Mouse (Mus musculus) midbrain, embryonic 15.5 days (tissue): ENCODE results near the gene Atf5. TPM values are rescaled to one million over a fixed set of nuclear protein-coding genes. Genes with fewer than 3 reads are reported as not detected.

Source experiments
- ATAC-seq: fragments of 200-750 bp; cut with Nextera tagmentation; replicated peaks from 2 replicates; pipeline ENCODE4 v1.8.0; 2017; ENCODE audit warnings: moderate TSS enrichment
- H3K27ac ChIP-seq: fragments of 300-500 bp; sonication (generic); 2 replicates; pipeline ENCODE4 v1.5.1; 2015; ENCODE audit warnings: mild to moderate bottlenecking, inconsistent platforms
- H3K27me3 ChIP-seq: fragments of 300-500 bp; sonication (generic); replicated peaks from 2 replicates; pipeline ENCODE4 v1.6.1; 2015; ENCODE audit warnings: inconsistent platforms
- H3K36me3 ChIP-seq: fragments of 300-500 bp; sonication (generic); replicated peaks from 2 replicates; pipeline ENCODE4 v1.6.1; 2015; ENCODE audit warnings: inconsistent platforms
- H3K4me1 ChIP-seq: fragments of 300-500 bp; sonication (generic); 2 replicates; pipeline ENCODE4 v1.6.1; 2015; ENCODE audit warnings: inconsistent platforms
- H3K4me2 ChIP-seq: fragments of 300-500 bp; sonication (generic); 2 replicates; pipeline ENCODE4 v1.6.1; 2015; ENCODE audit warnings: inconsistent platforms, mild to moderate bottlenecking, moderate library complexity
- H3K4me3 ChIP-seq: fragments of 300-500 bp; sonication (generic); 2 replicates; pipeline ENCODE4 v1.5.1; 2015; ENCODE audit warnings: mild to moderate bottlenecking, inconsistent platforms
- H3K9ac ChIP-seq: fragments of 300-500 bp; sonication (generic); 2 replicates; pipeline ENCODE4 v1.6.1; 2015; ENCODE audit warnings: mild to moderate bottlenecking, inconsistent platforms
- H3K9me3 ChIP-seq: fragments of 300-500 bp; sonication (generic); 2 replicates; pipeline ENCODE4 v1.6.1; 2016; ENCODE audit warnings: inconsistent platforms
- WGBS: fragments of 180-500 bp; shearing (Covaris S2); methylation state at CpG from one replicate; pipeline ENCODE4 v1.1.7; 2015; ENCODE audit warnings: mixed read lengths; 5-methylcytosine and 5-hydroxymethylcytosine counted together
- polyA plus RNA-seq: library from polyadenylated mRNA; unstranded; fragments of >200 nt; fragmentation: Nextera tagmentation; extraction: Ambion mirVana; gene quantifications from 2 replicates; pipeline ENCODE4 v1.2.1, GENCODE M21; 2015

The Atf5 gene
- polyA plus RNA-seq, 1 experiment from 2014 or later = 2.8 TPM

DNA sequence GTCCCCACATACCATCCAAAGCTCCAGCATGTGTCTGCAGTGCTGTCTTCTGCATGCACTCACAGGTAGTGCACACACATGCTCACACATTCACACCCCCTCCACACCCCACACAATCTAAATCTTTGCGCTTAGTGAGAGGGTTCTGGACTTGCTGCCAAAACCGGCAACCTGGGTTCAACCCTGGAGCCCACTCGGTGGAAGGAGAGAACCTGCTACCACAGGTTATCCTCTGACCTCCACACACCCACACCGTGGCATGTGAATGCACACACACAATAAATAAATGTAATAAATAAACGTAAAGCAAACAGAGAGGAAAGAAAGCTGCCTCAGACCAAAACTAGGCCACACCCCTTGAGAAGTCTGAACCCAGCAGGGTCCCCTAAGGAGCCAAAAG lies 31.3 kb upstream of the Atf5 start:
- ATAC-seq = no peak

DNA sequence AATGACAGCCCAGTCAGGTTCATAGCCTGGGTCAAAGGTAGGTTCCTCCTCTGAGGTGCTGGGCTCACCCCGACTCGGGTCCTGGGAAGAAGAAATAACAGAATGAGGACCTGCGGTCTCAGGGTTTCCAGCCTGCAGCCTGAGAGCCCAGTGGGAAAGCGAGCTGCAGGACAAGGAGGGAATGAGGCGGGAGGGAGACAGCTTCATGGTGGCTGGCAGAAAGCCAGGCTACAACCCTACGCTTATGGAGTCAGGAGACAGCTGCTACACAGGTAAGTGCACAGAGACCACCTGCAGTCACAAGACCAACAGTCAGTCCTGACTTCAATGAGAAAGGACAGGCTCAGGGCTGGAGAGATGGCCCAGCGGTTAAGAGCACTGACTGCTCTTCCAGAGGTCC lies 30.3 kb upstream of the Atf5 start:
- H3K36me3 ChIP-seq = peaks cover 38% of the 10 kb centered on the region; the same call in 1 of the 2 replicates
- ATAC-seq = no peak
- no peak overlapping the region for H3K9ac ChIP-seq
- WGBS = 94% methylated on average over 7 of the region's 7 CpGs
- H3K4me3 ChIP-seq = no peak overlapping the region
- H3K27me3 ChIP-seq = peaks cover 2% of the 10 kb centered on the region
- H3K4me1 ChIP-seq = peaks cover 35% of the 10 kb centered on the region
- no peak overlapping the region for H3K27ac ChIP-seq
- no peak overlapping the region for H3K4me2 ChIP-seq
- no peaks in the 10 kb centered on the region for H3K9me3 ChIP-seq

More for the DNA sequence above, 31.3 kb upstream of the Atf5 start:
- 80% methylated on average over 5 of the region's 5 CpGs for WGBS
- H3K9me3 ChIP-seq = no peaks in the 10 kb centered on the region
- peak overlapping the region; percentile 86 for H3K4me3 ChIP-seq
- H3K4me2 ChIP-seq = peak overlapping the region; percentile 70
- peaks cover 35% of the 10 kb centered on the region for H3K4me1 ChIP-seq
- peaks cover 33% of the 10 kb centered on the region for H3K36me3 ChIP-seq
- no peaks in the 10 kb centered on the region for H3K27me3 ChIP-seq
- peak overlapping the region; percentile 38 for H3K9ac ChIP-seq
- peak overlapping the region; percentile 99; the same call in 1 of the 2 replicates for H3K27ac ChIP-seq

DNA sequence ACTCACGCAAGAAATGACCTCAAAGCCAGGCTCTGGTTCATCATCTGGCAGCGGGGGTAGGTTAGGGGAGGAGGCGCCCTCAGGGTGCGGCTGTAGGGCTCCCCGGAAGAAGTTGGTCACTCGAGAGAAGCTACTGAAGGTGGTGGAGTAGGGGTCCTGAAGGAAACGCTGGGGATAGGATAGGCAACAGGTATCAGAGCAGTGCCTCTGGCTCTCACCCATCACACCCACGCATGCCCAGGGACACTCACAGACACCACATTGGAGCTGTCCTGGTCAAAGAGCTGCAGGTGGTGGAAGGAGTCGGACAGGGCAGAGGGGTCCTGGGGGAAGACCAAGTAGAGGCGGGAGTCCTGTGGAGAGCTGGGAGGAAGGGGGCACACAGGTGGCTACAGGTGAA lies 28.5 kb upstream of the Atf5 start:
- peaks cover 23% of the 10 kb centered on the region for H3K4me1 ChIP-seq
- H3K27me3 ChIP-seq = peaks cover 18% of the 10 kb centered on the region
- 96% methylated on average over 10 of the region's 10 CpGs for WGBS
- no peak overlapping the region for H3K4me3 ChIP-seq
- ATAC-seq = no peak
- no peak overlapping the region for H3K4me2 ChIP-seq
- H3K27ac ChIP-seq = no peak overlapping the region
- H3K9me3 ChIP-seq = no peaks in the 10 kb centered on the region
- H3K36me3 ChIP-seq = peaks cover 48% of the 10 kb centered on the region; the same call in 1 of the 2 replicates
- H3K9ac ChIP-seq = no peak overlapping the region

DNA sequence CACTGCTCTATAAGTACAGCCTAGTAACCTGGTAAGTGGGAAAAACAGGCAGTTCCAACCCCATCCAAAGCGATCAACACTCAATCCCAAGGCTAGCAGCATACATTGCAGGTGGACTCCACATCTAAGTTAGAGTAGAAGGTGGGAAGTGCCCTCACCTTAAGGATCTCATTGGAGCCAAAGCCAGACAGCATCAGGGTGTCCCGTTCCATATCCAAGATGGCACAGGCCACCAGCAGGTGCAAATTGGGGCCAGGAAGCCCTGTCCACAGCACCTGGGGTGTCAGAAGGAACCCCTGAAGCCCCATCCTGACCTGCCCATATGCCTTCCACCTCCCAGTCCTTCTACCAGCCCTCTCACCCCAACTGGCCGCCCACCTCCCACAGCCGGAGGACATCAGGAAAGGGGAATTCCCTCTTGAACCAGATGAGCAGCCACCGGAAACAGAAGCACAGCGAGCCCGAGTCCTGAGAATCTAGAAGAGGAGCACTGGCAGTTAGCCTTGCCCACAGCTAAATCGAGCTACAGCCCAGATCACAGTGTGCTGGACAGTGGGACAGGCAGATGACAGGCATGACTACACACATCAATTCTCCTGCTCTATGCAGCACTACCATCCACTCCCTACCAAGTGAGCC lies 25.5 kb upstream of the Atf5 start:
- H3K9ac ChIP-seq = no peak overlapping the region
- WGBS = 93% methylated on average over 8 of the region's 8 CpGs
- peaks cover 48% of the 10 kb centered on the region; the same call in 1 of the 2 replicates for H3K36me3 ChIP-seq
- H3K27me3 ChIP-seq = peaks cover 22% of the 10 kb centered on the region
- peaks cover 20% of the 10 kb centered on the region for H3K4me1 ChIP-seq
- H3K4me2 ChIP-seq = no peak overlapping the region
- H3K9me3 ChIP-seq = no peaks in the 10 kb centered on the region
- no peak for ATAC-seq
- H3K27ac ChIP-seq = no peak overlapping the region
- H3K4me3 ChIP-seq = no peak overlapping the region

DNA sequence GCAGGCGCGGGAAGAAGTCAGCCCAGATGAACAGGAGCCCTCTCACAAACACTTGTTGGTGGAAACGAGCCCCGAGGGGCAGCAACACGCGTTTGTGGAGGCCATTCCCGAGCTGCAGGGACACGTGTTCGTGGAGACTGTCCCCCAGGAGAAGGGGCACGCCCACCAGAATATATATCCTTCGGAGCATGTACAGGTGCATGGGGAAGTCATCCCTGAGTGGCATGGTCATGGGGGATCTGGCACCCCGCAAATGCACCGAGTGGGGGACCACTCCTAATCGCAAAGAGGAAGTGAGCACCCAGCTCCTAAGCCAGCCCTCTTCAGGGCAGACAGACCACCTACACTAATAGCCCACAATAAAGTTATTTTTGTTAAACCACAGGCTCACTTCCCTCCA lies 24.0 kb upstream of the Atf5 start:
- no peak for ATAC-seq
- Histone ChIP-seq H3K9me3 (no peaks in the 10 kb centered on the region), H3K9ac (peak overlapping the region; percentile 38; the same call in 1 of the 2 replicates), H3K27ac (no peak overlapping the region), H3K36me3 (peaks cover 40% of the 10 kb centered on the region; the same call in 1 of the 2 replicates), H3K27me3 (peaks cover 22% of the 10 kb centered on the region), H3K4me2 (0 out of 2 replicates have a peak overlapping the region, but pooled peaks have one; percentile 50), H3K4me1 (peaks cover 14% of the 10 kb centered on the region), H3K4me3 (peak overlapping the region; percentile 28; the same call in 1 of the 2 replicates)
- WGBS = 59% methylated on average over 14 of the region's 14 CpGs

DNA sequence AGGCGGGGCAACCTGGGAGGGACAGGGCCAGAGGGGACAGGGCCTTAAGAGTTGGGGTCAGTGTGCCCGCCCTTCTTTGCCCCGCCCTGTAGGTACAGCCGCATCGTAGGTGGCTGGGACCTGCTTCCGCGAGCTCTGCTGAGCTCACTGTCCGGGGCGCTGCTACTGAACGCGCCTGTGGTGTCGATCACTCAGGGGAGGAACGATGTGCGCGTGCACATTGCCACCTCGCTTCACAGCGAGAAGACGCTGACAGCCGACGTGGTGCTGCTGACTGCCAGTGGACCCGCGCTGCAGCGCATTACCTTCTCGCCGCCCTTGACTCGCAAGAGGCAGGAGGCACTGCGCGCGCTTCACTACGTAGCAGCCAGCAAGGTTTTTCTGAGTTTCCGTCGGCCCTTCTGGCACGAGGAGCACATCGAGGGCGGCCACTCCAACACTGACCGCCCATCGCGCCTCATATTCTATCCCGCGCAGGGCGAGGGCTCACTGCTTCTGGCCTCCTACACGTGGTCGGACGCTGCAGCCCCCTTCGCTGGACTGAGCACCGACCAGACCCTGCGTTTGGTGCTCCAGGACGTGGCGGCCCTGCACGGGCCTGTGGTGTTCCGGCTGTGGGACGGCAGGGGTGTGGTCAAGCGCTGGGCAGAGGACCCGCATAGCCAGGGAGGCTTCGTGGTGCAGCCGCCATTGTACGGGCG lies 23.2 kb upstream of the Atf5 start:
- Histone ChIP-seq H3K27me3 (peaks cover 22% of the 10 kb centered on the region), H3K36me3 (peaks cover 33% of the 10 kb centered on the region; the same call in 1 of the 2 replicates), H3K27ac (no peak overlapping the region), H3K4me3 (peak overlapping the region; percentile 28), H3K9me3 (no peaks in the 10 kb centered on the region), H3K4me1 (peaks cover 14% of the 10 kb centered on the region), H3K4me2 (peak overlapping the region; percentile 50), H3K9ac (peak overlapping the region; percentile 38)
- 1% methylated on average over 56 of the region's 58 CpGs for WGBS
- ATAC-seq = peak; percentile 57

DNA sequence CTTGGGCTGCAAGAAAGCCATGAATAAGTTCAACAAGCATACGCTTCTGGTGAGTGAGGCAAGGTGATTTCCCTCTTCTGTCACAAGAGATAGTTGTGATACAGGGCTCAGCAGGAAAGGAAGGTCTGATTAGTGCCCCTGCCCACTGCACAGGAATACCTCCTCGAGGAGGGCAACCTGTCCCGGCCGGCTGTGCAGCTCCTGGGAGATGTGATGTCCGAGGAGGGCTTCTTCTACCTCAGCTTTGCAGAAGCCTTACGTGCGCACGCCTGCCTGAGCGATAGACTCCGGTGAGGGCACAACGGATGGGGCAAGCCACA lies 22.7 kb upstream of the Atf5 start:
- ATAC-seq = no peak
- peaks cover 22% of the 10 kb centered on the region for H3K27me3 ChIP-seq
- peak overlapping the region; percentile 28 for H3K4me3 ChIP-seq
- 32% methylated on average over 11 of the region's 11 CpGs for WGBS
- H3K36me3 ChIP-seq = peaks cover 27% of the 10 kb centered on the region; the same call in 1 of the 2 replicates
- H3K9me3 ChIP-seq = no peaks in the 10 kb centered on the region
- peak overlapping the region; percentile 50 for H3K4me2 ChIP-seq
- H3K27ac ChIP-seq = no peak overlapping the region
- H3K9ac ChIP-seq = peak overlapping the region; percentile 38
- H3K4me1 ChIP-seq = peaks cover 14% of the 10 kb centered on the region

DNA sequence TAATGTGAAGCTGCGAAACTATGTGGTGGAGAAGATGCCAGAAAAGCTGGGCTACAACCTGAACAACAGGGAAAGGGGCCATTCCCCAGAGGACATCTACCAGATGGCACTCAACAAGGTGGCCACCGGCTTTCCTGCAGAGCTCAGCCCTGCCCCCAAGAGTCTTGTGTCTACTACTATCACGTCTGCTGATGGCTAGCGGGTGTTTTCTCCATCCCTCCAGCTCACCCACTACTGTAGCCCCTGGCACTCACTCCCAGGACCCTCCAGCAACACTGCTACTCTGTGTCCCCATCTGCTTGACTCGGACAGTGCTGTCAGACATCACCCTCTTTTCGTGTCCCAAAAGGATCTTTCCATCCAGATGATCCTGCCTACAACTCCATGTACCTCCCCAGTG lies 21.6 kb upstream of the Atf5 start:
- no peak for ATAC-seq
- H3K4me2 ChIP-seq = no peak overlapping the region

DNA sequence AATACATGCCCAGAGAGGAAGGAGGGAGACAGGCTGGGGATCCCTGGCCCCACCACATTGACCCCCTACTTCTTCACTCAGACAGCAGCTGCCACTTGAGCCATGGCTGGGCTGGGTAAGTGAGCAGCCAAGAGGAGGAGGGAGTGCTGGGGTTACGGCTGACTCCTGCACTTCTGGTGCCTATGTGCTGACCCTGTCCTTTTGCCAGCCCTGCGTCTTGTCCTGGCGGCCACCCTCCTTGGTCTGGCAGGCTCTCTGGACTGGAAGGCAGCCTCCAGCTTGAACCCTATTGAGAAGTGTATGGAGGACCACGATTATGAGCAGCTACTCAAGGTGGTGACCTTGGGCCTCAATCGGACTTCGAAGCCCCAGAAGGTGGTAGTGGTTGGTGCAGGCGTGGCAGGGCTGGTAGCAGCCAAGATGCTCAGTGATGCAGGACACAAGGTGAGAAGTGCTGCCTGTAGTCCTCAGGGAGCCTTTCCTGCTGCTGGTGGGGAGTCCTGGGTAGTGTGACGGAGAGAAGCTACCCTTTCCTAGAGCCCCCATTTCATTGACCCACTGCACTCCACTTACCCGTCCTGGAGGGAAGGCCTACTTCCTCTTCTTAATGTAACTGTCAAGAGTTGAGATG lies 20.1 kb upstream of the Atf5 start:
- peaks cover 14% of the 10 kb centered on the region; the same call in 1 of the 2 replicates for H3K36me3 ChIP-seq
- H3K27ac ChIP-seq = no peak overlapping the region
- H3K4me3 ChIP-seq = no peak overlapping the region
- H3K4me1 ChIP-seq = peaks cover 14% of the 10 kb centered on the region
- no peak overlapping the region for H3K4me2 ChIP-seq
- no peaks in the 10 kb centered on the region for H3K9me3 ChIP-seq
- ATAC-seq = no peak
- H3K9ac ChIP-seq = no peak overlapping the region
- WGBS = 85% methylated on average over 9 of the region's 9 CpGs
- peaks cover 17% of the 10 kb centered on the region for H3K27me3 ChIP-seq

More for the DNA sequence above, 21.6 kb upstream of the Atf5 start:
- H3K9ac ChIP-seq = no peak overlapping the region
- H3K36me3 ChIP-seq = peaks cover 21% of the 10 kb centered on the region; the same call in 1 of the 2 replicates
- peaks cover 14% of the 10 kb centered on the region for H3K4me1 ChIP-seq
- 85% methylated on average over 6 of the region's 6 CpGs for WGBS
- no peak overlapping the region for H3K4me3 ChIP-seq
- H3K27me3 ChIP-seq = peaks cover 22% of the 10 kb centered on the region
- no peak overlapping the region for H3K27ac ChIP-seq
- no peaks in the 10 kb centered on the region for H3K9me3 ChIP-seq

DNA sequence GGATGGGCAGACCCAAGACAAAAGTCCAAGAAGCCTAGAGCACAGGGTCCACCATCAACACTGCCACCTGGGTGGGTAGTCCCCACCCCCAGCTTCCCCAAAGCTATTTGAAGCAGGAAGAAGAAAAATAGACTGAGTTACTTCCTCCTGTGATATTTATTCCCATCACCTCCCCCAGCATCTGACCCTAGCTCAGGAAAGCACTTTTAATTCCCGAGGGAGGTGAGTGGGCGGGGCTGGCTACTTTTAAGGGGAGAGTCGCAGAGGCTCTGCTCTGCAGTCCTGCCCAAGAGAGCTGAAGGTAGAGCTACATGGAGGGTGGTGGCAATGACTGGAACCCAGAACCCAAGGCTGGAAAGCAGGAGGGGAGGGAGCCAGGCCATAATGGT lies 19.6 kb upstream of the Atf5 start:
- H3K9ac ChIP-seq = no peak overlapping the region
- H3K4me2 ChIP-seq = no peak overlapping the region
- peaks cover 13% of the 10 kb centered on the region for H3K27me3 ChIP-seq
- H3K9me3 ChIP-seq = no peaks in the 10 kb centered on the region
- H3K36me3 ChIP-seq = peaks cover 18% of the 10 kb centered on the region
- ATAC-seq = no peak
- H3K4me1 ChIP-seq = peaks cover 14% of the 10 kb centered on the region
- no peak overlapping the region for H3K4me3 ChIP-seq
- WGBS = 63% methylated on average over 3 of the region's 3 CpGs
- no peak overlapping the region for H3K27ac ChIP-seq

DNA sequence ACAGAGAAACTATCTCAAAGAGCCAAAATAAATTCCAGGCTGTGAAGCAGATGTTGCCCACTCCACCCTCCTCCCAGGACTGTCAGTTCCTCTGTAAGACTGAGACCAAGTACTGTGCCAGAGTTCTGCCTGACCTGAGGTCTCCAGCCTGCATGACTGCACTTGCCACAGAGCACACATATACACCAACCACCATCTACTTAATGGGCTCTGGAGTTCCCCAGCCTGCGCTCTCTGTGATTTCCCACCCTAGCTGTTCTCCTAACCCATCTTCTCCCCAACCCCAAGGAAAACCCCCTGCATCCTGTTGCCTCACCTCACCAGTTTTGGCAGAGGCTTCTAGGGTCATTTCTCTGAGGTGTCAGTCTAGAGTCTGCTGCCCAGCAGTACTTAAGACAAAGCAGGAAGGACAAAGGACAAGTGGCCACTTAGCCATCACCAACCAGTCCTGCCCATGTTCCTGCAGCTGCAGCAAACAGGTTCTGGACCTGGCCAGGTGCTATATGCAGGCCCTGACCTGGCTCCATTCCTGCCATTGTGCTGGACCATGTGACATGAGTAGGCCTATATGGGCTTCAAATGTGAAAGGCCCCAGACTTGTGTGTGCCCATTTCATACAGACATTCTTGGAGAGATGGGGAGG lies 19.0 kb upstream of the Atf5 start:
- Histone ChIP-seq H3K27me3 (peaks cover 8% of the 10 kb centered on the region), H3K27ac (no peak overlapping the region), H3K4me2 (no peak overlapping the region), H3K4me3 (no peak overlapping the region), H3K36me3 (peaks cover 19% of the 10 kb centered on the region), H3K4me1 (peaks cover 14% of the 10 kb centered on the region), H3K9ac (no peak overlapping the region), H3K9me3 (no peaks in the 10 kb centered on the region)
- 100% methylated on average over 1 of the region's 1 CpGs for WGBS
- no peak for ATAC-seq

DNA sequence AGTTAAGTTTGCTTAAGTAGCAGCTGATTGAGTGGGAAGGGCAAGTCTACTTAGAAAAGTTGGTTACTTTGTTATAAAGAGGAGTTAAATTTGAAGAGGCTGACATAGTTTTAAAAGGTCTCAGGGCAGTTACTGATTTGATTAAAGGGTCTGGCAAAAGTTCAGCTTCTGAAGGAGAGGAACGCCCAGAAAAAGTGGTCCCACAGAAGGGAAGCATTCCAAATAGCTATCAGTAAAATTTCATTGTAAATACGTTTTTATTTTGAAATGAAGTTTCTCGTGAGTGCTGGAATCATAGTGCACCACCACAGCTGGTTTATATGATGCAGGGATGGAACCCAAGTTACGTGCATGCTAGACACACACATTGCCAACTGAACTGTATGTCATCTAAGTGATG lies 16.3 kb upstream of the Atf5 start:
- no peak overlapping the region for H3K9ac ChIP-seq
- no peak overlapping the region for H3K4me2 ChIP-seq
- H3K9me3 ChIP-seq = no peaks in the 10 kb centered on the region
- no peak for ATAC-seq
- no peaks in the 10 kb centered on the region for H3K4me1 ChIP-seq
- H3K4me3 ChIP-seq = no peak overlapping the region
- H3K27me3 ChIP-seq = no peaks in the 10 kb centered on the region
- peaks cover 32% of the 10 kb centered on the region for H3K36me3 ChIP-seq
- H3K27ac ChIP-seq = no peak overlapping the region
- 81% methylated on average over 4 of the region's 4 CpGs for WGBS
